Mouse (Mus musculus) ES-E14 (cell line): ENCODE measurements around the gene Mcm7. TPM values are rescaled to one million over a fixed set of nuclear protein-coding genes. Genes with fewer than 3 reads are reported as not detected.

Experiments used
- DNase-seq: peaks from one replicate; pipeline ENCODE4 v3.0.0-alpha.2; 2013; ENCODE audit warnings: low read depth, low spot score
- H3K27ac ChIP-seq: 2 replicates; pipeline ENCODE4 v1.5.1; 2012; ENCODE audit warnings: low read depth, mild to moderate bottlenecking, low read length, moderate library complexity, mixed read lengths; ENCODE audit not compliant: poor library complexity, insufficient read depth, severe bottlenecking
- H3K36me3 ChIP-seq: 2 replicates; pipeline ENCODE4 v1.6.1; 2012; ENCODE audit warnings: mild to moderate bottlenecking, low read length, moderate library complexity, mixed read lengths; ENCODE audit not compliant: control insufficient read depth, poor library complexity, insufficient read depth, severe bottlenecking
- H3K4me1 ChIP-seq, 2 experiments: fragments of 150-350 bp in 1 of 2; sonication (generic) in 1 of 2; 2 replicates each; pipeline ENCODE4 v1.6.1; 2012; ENCODE audit warnings: low read length in 2 of 2, mild to moderate bottlenecking in 1 of 2, mixed read lengths in 1 of 2; ENCODE audit not compliant: control insufficient read depth in 2 of 2, insufficient read depth in 2 of 2, poor library complexity in 1 of 2
- H3K4me3 ChIP-seq, 2 experiments: fragments of 150-350 bp in 1 of 2; sonication (generic) in 1 of 2; 2 replicates each; pipeline ENCODE4 v1.5.1; 2012; ENCODE audit warnings: low read length in 2 of 2, low read depth in 1 of 2, mild to moderate bottlenecking in 1 of 2, mixed read lengths in 1 of 2; ENCODE audit not compliant: insufficient read depth in 1 of 2, poor library complexity in 1 of 2, severe bottlenecking in 1 of 2
- H3K9ac ChIP-seq: 2 replicates; pipeline ENCODE4 v1.6.1; 2012; ENCODE audit warnings: low read depth, mild to moderate bottlenecking, low read length, mixed read lengths; ENCODE audit not compliant: poor library complexity, insufficient read depth, severe bottlenecking
- H3K9me3 ChIP-seq: fragments of 150-350 bp; sonication (generic); 2 replicates; pipeline ENCODE4 v1.6.1; 2012; ENCODE audit warnings: low read depth, mild to moderate bottlenecking, low read length; ENCODE audit not compliant: control insufficient read depth, insufficient read depth
- CHD2 ChIP-seq: IDR thresholded peaks from 2 replicates; pipeline ENCODE4 v1.6.1; 2014; ENCODE audit warnings: mild to moderate bottlenecking, low read depth, low read length, inconsistent platforms
- HCFC1 ChIP-seq: IDR thresholded peaks from 2 replicates; pipeline ENCODE4 v1.6.1; 2012; ENCODE audit warnings: low read length, inconsistent platforms, borderline replicate concordance; ENCODE audit not compliant: insufficient read depth
- MAFK ChIP-seq: IDR thresholded peaks from 2 replicates; pipeline ENCODE4 v1.6.1; 2014; ENCODE audit warnings: mild to moderate bottlenecking, low read depth, low read length, inconsistent platforms; ENCODE audit not compliant: insufficient read depth
- ZC3H11A ChIP-seq: IDR thresholded peaks from 2 replicates; pipeline ENCODE4 v1.6.1; 2012; ENCODE audit warnings: low read depth, mild to moderate bottlenecking, inconsistent platforms, low read length, borderline replicate concordance
- ZNF384 ChIP-seq: IDR thresholded peaks from 2 replicates; pipeline ENCODE4 v1.6.1; 2012; ENCODE audit warnings: low read depth, low read length, inconsistent platforms
- in situ Hi-C, 2 experiments: fragments of 600-800 bp; cut with MboI; formaldehyde crosslinking; loops; one replicate each; pipeline ENCODE4 v1.15.1; 2025; ENCODE audit warnings: low sequenced_read_pairs in 2 of 2, inconsistent platforms in 1 of 2; ENCODE audit not compliant: unreplicated experiment in 2 of 2
- total RNA-seq: library from RNA; depleted of rRNA; stranded (reverse); fragments of 300-350 nt; gene quantifications from 2 replicates; pipeline ENCODE4 v1.2.3, GENCODE M21; 2012

Mcm7 gene
- total RNA-seq, 1 experiment = 327 TPM

DNA sequence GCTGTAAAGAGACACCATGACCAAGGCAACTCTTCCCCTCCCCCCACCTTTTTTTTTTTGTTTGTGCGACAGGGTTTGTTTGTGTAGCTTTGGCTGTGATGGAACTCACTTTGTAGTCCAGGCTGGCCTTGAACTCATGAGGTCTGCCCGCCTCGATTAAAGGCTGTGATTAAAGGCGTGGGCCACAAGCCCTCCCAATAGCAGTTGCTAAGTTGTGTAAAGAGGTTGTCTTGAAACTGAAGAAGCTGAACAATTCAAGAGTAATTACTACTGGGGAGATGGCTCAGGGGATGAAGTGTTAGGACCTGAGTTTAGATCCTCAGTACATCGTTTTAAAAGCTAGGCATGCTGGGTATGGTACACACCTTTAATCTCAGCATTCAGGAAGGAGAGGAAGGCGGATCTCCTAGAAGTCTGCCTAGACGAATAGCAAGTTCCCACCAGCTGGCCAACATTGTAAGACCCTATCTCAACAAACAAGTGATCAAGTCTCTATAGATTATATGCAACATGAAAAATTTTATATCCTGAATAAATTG, 11.9 kb downstream of the Mcm7 start:
- Histone ChIP-seq H3K36me3 (peaks cover 27% of the 10 kb centered on the region), H3K9me3 (no peaks in the 10 kb centered on the region), H3K4me1 (peaks cover 0 to 8% of the 10 kb centered on the region in 2 experiments; a peak in 1 of 4 replicates), H3K9ac (no peak overlapping the region; the same call in 1 of the 2 replicates), H3K27ac (peak overlapping the region; percentile 34; the same call in 1 of the 2 replicates), H3K4me3 (peak overlapping the region; percentile 37 to 87; a peak in 2 of 4 replicates)
- no peak for DNase-seq
- in situ Hi-C loops = loop anchor here in 1 of 2 experiments (10.0 kb wide), 1 partner anchor 375 kb away; the partner anchor contains the start of genes Mepce and Zcwpw1
- TF ChIP-seq ZNF384 (peak; percentile 82; the same call in 1 of the 2 replicates), CHD2 (no peak; the same call in 1 of the 2 replicates)

GRCm38 (mm10) chr5:138155443-138155976, 16.7 kb downstream of the Mcm7 start, which contains the start of gene Zfp113:
Zfp113 (minus strand) TSS chr5:138155744.
- H3K9me3 ChIP-seq = no peaks in the 10 kb centered on the region
- TF ChIP-seq MAFK (0 out of 2 replicates have a peak, but pooled peaks have one; percentile 15), CHD2 (0 out of 2 replicates have a peak, but pooled peaks have one; percentile 12), HCFC1 (peak; percentile 76), ZC3H11A (no peak), ZNF384 (no peak)
- DNase-seq = peak; percentile 95
- H3K9ac ChIP-seq = peak within 1 kb of the TSS; percentile 78
- in situ Hi-C loops = no loop called here
- H3K27ac ChIP-seq = no peak within 1 kb of the TSS
- peaks cover 0 to 2% of the 10 kb centered on the region in 2 experiments; a peak in 1 of 4 replicates for H3K4me1 ChIP-seq
- peak within 1 kb of the TSS; percentile 89 to 98 for H3K4me3 ChIP-seq
- peaks cover 2% of the 10 kb centered on the region; the same call in 1 of the 2 replicates for H3K36me3 ChIP-seq

DNA sequence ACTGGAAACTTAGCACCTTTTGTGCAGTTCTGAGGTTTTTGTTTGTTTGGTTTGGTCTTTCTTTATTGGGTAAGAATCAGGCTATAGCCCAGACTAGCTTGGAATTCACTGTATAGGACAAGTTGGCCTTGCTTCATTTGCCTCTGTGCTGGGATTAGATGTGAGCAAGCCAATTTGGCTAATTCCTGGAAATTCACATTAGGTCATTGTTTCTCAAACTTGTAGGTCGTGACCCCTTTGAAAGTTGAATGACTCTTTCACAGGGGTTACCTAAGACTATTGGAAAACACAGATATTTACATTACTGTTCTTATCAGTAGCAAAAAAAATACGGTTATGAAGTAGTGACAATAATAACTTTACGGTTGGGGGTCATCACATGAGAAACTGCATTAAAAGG, 17.8 kb downstream of the Mcm7 start:
- Histone ChIP-seq H3K9me3 (no peaks in the 10 kb centered on the region), H3K4me1 (peaks cover 0 to 2% of the 10 kb centered on the region in 2 experiments; a peak in 1 of 4 replicates), H3K27ac (no peak overlapping the region), H3K36me3 (peaks cover 5% of the 10 kb centered on the region; the same call in 1 of the 2 replicates), H3K4me3 (peak overlapping the region in 1 of 2 experiments; percentile 98; a peak in 1 of 4 replicates), H3K9ac (no peak overlapping the region; the same call in 1 of the 2 replicates)
- no peak for TF ChIP-seq HCFC1
- no peak for TF ChIP-seq MAFK
- TF ChIP-seq ZNF384 = no peak
- TF ChIP-seq CHD2 = no peak
- TF ChIP-seq ZC3H11A = no peak
- DNase-seq = no peak
- in situ Hi-C loops = no loop called here

DNA sequence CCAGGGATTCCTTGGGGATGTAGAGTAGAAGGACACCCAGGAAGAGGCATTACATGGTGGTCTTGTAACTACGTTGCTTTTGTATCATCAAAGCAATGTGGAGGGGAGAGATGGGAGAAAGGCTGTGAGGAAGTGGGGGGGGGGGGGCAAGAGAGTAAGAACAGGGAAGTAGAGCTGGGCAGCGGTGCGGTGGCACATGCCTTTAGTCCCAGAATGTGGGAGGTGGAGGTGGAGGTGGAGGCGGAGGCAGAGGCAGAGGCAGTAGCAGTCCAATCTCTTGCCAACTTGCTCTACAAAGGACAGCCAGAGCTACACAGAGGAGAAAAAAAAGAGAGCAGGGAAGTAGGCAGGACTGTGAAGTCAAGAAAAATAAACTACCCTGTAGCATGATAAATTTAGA, 33.6 kb downstream of the Mcm7 start:
- Histone ChIP-seq H3K36me3 (no peaks in the 10 kb centered on the region), H3K4me3 (no peak overlapping the region), H3K9me3 (no peaks in the 10 kb centered on the region), H3K27ac (no peak overlapping the region), H3K9ac (no peak overlapping the region), H3K4me1 (no peaks in the 10 kb centered on the region)
- in situ Hi-C loops = no loop called here
- no peak for TF ChIP-seq MAFK
- TF ChIP-seq ZNF384 = no peak
- TF ChIP-seq ZC3H11A = no peak
- TF ChIP-seq HCFC1 = no peak
- no peak for TF ChIP-seq CHD2
- no peak for DNase-seq
